Mouse (Mus musculus): Measurements from ENCODE around the gene Gm2012. TPM values are rescaled to one million over a fixed set of nuclear protein-coding genes. Genes with fewer than 3 reads are reported as not detected.

Gene Gm2012
- total RNA-seq (2023), result not detected

GRCm38 (mm10) chrX:26231255-26231654, at the start of gene Gm2012:
Gene Gm2012, minus strand, starts transcription at chrX:26231355.

Other genes with a start within 250 kb of the Gm2012 start
- gene Gm5168, start 180.3 kb downstream of the Gm2012 start, total RNA-seq (2023), result not detected
- not detected for gene Gm2030, start 78.7 kb upstream of the Gm2012 start, total RNA-seq (2023)